Mouse (Mus musculus) midbrain, embryonic 15.5 days (tissue): ENCODE results near the gene Smug1. TPM values are rescaled to one million over a fixed set of nuclear protein-coding genes. Genes with fewer than 3 reads are reported as not detected.
A peak's percentile ranks its signal among the peaks of the same experiment; 100 is the strongest.

Experiments used
- ATAC-seq: fragments of 200-750 bp; cut with Nextera tagmentation; replicated peaks from 2 replicates; pipeline ENCODE4 v1.8.0; 2017; ENCODE audit warnings: moderate TSS enrichment
- H3K27ac ChIP-seq: fragments of 300-500 bp; sonication (generic); 2 replicates; pipeline ENCODE4 v1.5.1; 2015; ENCODE audit warnings: mild to moderate bottlenecking, inconsistent platforms
- H3K27me3 ChIP-seq: fragments of 300-500 bp; sonication (generic); replicated peaks from 2 replicates; pipeline ENCODE4 v1.6.1; 2015; ENCODE audit warnings: inconsistent platforms
- H3K36me3 ChIP-seq: fragments of 300-500 bp; sonication (generic); replicated peaks from 2 replicates; pipeline ENCODE4 v1.6.1; 2015; ENCODE audit warnings: inconsistent platforms
- H3K4me1 ChIP-seq: fragments of 300-500 bp; sonication (generic); 2 replicates; pipeline ENCODE4 v1.6.1; 2015; ENCODE audit warnings: inconsistent platforms
- H3K4me2 ChIP-seq: fragments of 300-500 bp; sonication (generic); 2 replicates; pipeline ENCODE4 v1.6.1; 2015; ENCODE audit warnings: inconsistent platforms, mild to moderate bottlenecking, moderate library complexity
- H3K4me3 ChIP-seq: fragments of 300-500 bp; sonication (generic); 2 replicates; pipeline ENCODE4 v1.5.1; 2015; ENCODE audit warnings: mild to moderate bottlenecking, inconsistent platforms
- H3K9ac ChIP-seq: fragments of 300-500 bp; sonication (generic); 2 replicates; pipeline ENCODE4 v1.6.1; 2015; ENCODE audit warnings: mild to moderate bottlenecking, inconsistent platforms
- H3K9me3 ChIP-seq: fragments of 300-500 bp; sonication (generic); 2 replicates; pipeline ENCODE4 v1.6.1; 2016; ENCODE audit warnings: inconsistent platforms
- WGBS: fragments of 180-500 bp; shearing (Covaris S2); methylation state at CpG from one replicate; pipeline ENCODE4 v1.1.7; 2015; ENCODE audit warnings: mixed read lengths; 5-methylcytosine and 5-hydroxymethylcytosine counted together
- polyA plus RNA-seq: library from polyadenylated mRNA; unstranded; fragments of >200 nt; fragmentation: Nextera tagmentation; extraction: Ambion mirVana; gene quantifications from 2 replicates; pipeline ENCODE4 v1.2.1, GENCODE M21; 2015

The Smug1 gene
- polyA plus RNA-seq, 1 experiment from 2014 or later = 24.2 TPM

GRCm38 (mm10) chr15:103187803-103188202 is 20.9 kb upstream of the Smug1 start:
- Histone ChIP-seq H3K4me2 (no peak overlapping the region), H3K9me3 (no peaks in the 10 kb centered on the region), H3K9ac (no peak overlapping the region), H3K36me3 (peaks cover 4% of the 10 kb centered on the region; the same call in 1 of the 2 replicates), H3K27ac (no peak overlapping the region), H3K4me3 (no peak overlapping the region), H3K4me1 (peaks cover 15% of the 10 kb centered on the region), H3K27me3 (peaks cover 10% of the 10 kb centered on the region)
- 75% methylated on average over 6 of the region's 6 CpGs for WGBS
- no peak for ATAC-seq

- H3K27ac ChIP-seq = no peak overlapping the region
- ATAC-seq = no peak
- H3K27me3 ChIP-seq = peaks cover 19% of the 10 kb centered on the region
- H3K9me3 ChIP-seq = no peaks in the 10 kb centered on the region
- no peak overlapping the region for H3K4me2 ChIP-seq
- H3K4me1 ChIP-seq = peaks cover 15% of the 10 kb centered on the region
- no peak overlapping the region for H3K4me3 ChIP-seq
- H3K9ac ChIP-seq = no peak overlapping the region
- whole genome bisulfite sequencing = 50% methylated on average over 19 of the region's 19 CpGs
- no peaks in the 10 kb centered on the region for H3K36me3 ChIP-seq
Observed at GRCm38 (mm10) chr15:103185462-103186198, 18.7 kb upstream of the Smug1 start.

GRCm38 (mm10) chr15:103183651-103184610 is 17.0 kb upstream of the Smug1 start:
- H3K27ac ChIP-seq = no peak overlapping the region
- WGBS = 12% methylated on average over 25 of the region's 25 CpGs
- H3K4me3 ChIP-seq = peak overlapping the region; percentile 22
- peak overlapping the region; percentile 33; the same call in 1 of the 2 replicates for H3K9ac ChIP-seq
- ATAC-seq = peak; percentile 37
- H3K4me1 ChIP-seq = peaks cover 15% of the 10 kb centered on the region
- peaks cover 36% of the 10 kb centered on the region for H3K27me3 ChIP-seq
- peak overlapping the region; percentile 55 for H3K4me2 ChIP-seq
- H3K9me3 ChIP-seq = no peaks in the 10 kb centered on the region
- no peaks in the 10 kb centered on the region for H3K36me3 ChIP-seq

GRCm38 (mm10) chr15:103183135-103183534 is 16.2 kb upstream of the Smug1 start:
- Histone ChIP-seq H3K4me1 (peaks cover 15% of the 10 kb centered on the region), H3K9me3 (no peaks in the 10 kb centered on the region), H3K36me3 (no peaks in the 10 kb centered on the region), H3K27me3 (peaks cover 44% of the 10 kb centered on the region), H3K27ac (no peak overlapping the region), H3K4me3 (peak overlapping the region; percentile 22; the same call in 1 of the 2 replicates), H3K9ac (no peak overlapping the region), H3K4me2 (peak overlapping the region; percentile 55)
- peak; percentile 42; the same call in 1 of the 2 replicates for ATAC-seq
- WGBS = under 1% methylated on average over 21 of the region's 21 CpGs

GRCm38 (mm10) chr15:103182166-103182790 is 15.4 kb upstream of the Smug1 start:
- WGBS = 1% methylated on average over 43 of the region's 48 CpGs
- Histone ChIP-seq H3K27me3 (peaks cover 53% of the 10 kb centered on the region), H3K4me2 (peak overlapping the region; percentile 55), H3K9ac (no peak overlapping the region), H3K36me3 (no peaks in the 10 kb centered on the region), H3K27ac (no peak overlapping the region), H3K4me3 (no peak overlapping the region), H3K4me1 (peaks cover 18% of the 10 kb centered on the region), H3K9me3 (no peaks in the 10 kb centered on the region)
- ATAC-seq = no peak

- peaks cover 69% of the 10 kb centered on the region for H3K27me3 ChIP-seq
- H3K4me2 ChIP-seq = no peak overlapping the region
- no peaks in the 10 kb centered on the region for H3K9me3 ChIP-seq
- H3K36me3 ChIP-seq = no peaks in the 10 kb centered on the region
- H3K27ac ChIP-seq = no peak overlapping the region
- H3K9ac ChIP-seq = no peak overlapping the region
- H3K4me1 ChIP-seq = peaks cover 23% of the 10 kb centered on the region
- no peak overlapping the region for H3K4me3 ChIP-seq
- ATAC-seq = no peak
Observed at GRCm38 (mm10) chr15:103180406-103180805, 13.5 kb upstream of the Smug1 start.

GRCm38 (mm10) chr15:103178767-103179166 is 11.9 kb upstream of the Smug1 start:
- H3K27me3 ChIP-seq = peaks cover 85% of the 10 kb centered on the region
- no peak overlapping the region for H3K4me3 ChIP-seq
- no peaks in the 10 kb centered on the region for H3K36me3 ChIP-seq
- H3K9ac ChIP-seq = no peak overlapping the region
- H3K4me1 ChIP-seq = peaks cover 17% of the 10 kb centered on the region
- H3K27ac ChIP-seq = no peak overlapping the region
- no peak for ATAC-seq
- H3K9me3 ChIP-seq = no peaks in the 10 kb centered on the region
- no peak overlapping the region for H3K4me2 ChIP-seq
- 68% methylated on average over 1 of the region's 1 CpGs for WGBS

GRCm38 (mm10) chr15:103178137-103178536 is 11.2 kb upstream of the Smug1 start:
- Histone ChIP-seq H3K27ac (no peak overlapping the region), H3K36me3 (no peaks in the 10 kb centered on the region), H3K4me2 (no peak overlapping the region), H3K4me3 (no peak overlapping the region), H3K9me3 (no peaks in the 10 kb centered on the region), H3K9ac (no peak overlapping the region), H3K4me1 (peaks cover 11% of the 10 kb centered on the region), H3K27me3 (peaks cover 85% of the 10 kb centered on the region)
- no peak for ATAC-seq
- 7% methylated on average over 12 of the region's 12 CpGs for WGBS

- 8% methylated on average over 12 of the region's 12 CpGs for WGBS
- Histone ChIP-seq H3K4me1 (peaks cover 8% of the 10 kb centered on the region; the same call in 1 of the 2 replicates), H3K4me3 (no peak overlapping the region), H3K27ac (no peak overlapping the region), H3K36me3 (no peaks in the 10 kb centered on the region), H3K4me2 (no peak overlapping the region), H3K9ac (no peak overlapping the region), H3K27me3 (peaks cover 85% of the 10 kb centered on the region), H3K9me3 (no peaks in the 10 kb centered on the region)
- 0 out of 2 replicates have a peak, but pooled peaks have one; percentile 26 for ATAC-seq
Observed at GRCm38 (mm10) chr15:103177611-103178041, 10.7 kb upstream of the Smug1 start.

GRCm38 (mm10) chr15:103176874-103177421 is 10.1 kb upstream of the Smug1 start:
- no peak overlapping the region for H3K9ac ChIP-seq
- H3K27me3 ChIP-seq = peaks cover 92% of the 10 kb centered on the region
- no peaks in the 10 kb centered on the region for H3K36me3 ChIP-seq
- H3K4me2 ChIP-seq = peak overlapping the region; percentile 11; the same call in 1 of the 2 replicates
- H3K4me3 ChIP-seq = no peak overlapping the region
- no peak overlapping the region for H3K27ac ChIP-seq
- H3K9me3 ChIP-seq = no peaks in the 10 kb centered on the region
- H3K4me1 ChIP-seq = peaks cover 8% of the 10 kb centered on the region; the same call in 1 of the 2 replicates
- ATAC-seq = peak; percentile 73
- WGBS = 1% methylated on average over 18 of the region's 18 CpGs

- Histone ChIP-seq H3K4me1 (peaks cover 29% of the 10 kb centered on the region), H3K27ac (no peak overlapping the region), H3K4me3 (no peak overlapping the region), H3K4me2 (no peak overlapping the region), H3K9ac (no peak overlapping the region), H3K9me3 (no peaks in the 10 kb centered on the region), H3K27me3 (peaks cover 90% of the 10 kb centered on the region), H3K36me3 (no peaks in the 10 kb centered on the region)
- 67% methylated on average over 5 of the region's 5 CpGs for WGBS
- ATAC-seq = no peak
Observed at GRCm38 (mm10) chr15:103173251-103173650, 6.4 kb upstream of the Smug1 start.
